Mouse (Mus musculus) heart, embryonic 12.5 days (tissue): ENCODE results near the gene Ccdc47. TPM values are rescaled to one million over a fixed set of nuclear protein-coding genes. Genes with fewer than 3 reads are reported as not detected.

ENCODE experiments used
- ATAC-seq: fragments of 200-750 bp; cut with Nextera tagmentation; 2 replicates; pipeline ENCODE4 v1.8.0; 2017; ENCODE audit warnings: moderate TSS enrichment, moderate library complexity; ENCODE audit not compliant: insufficient number of reproducible peaks, low FRiP score
- H3K27ac ChIP-seq: fragments of 300-500 bp; sonication (generic); 2 replicates; pipeline ENCODE4 v1.5.1; 2016; ENCODE audit warnings: mild to moderate bottlenecking, moderate library complexity; ENCODE audit not compliant: poor library complexity, severe bottlenecking
- H3K27me3 ChIP-seq: fragments of 300-500 bp; sonication (generic); replicated peaks from 2 replicates; pipeline ENCODE4 v1.6.1; 2016; ENCODE audit warnings: mild to moderate bottlenecking, moderate library complexity
- H3K36me3 ChIP-seq: fragments of 300-500 bp; sonication (generic); 2 replicates; pipeline ENCODE4 v1.6.1; 2016; ENCODE audit warnings: mild to moderate bottlenecking, moderate library complexity
- H3K4me1 ChIP-seq: fragments of 300-500 bp; sonication (generic); replicated peaks from 2 replicates; pipeline ENCODE4 v1.6.1; 2016; ENCODE audit warnings: mild to moderate bottlenecking
- H3K4me2 ChIP-seq: fragments of 300-500 bp; sonication (generic); 2 replicates; pipeline ENCODE4 v1.6.1; 2016; ENCODE audit warnings: mild to moderate bottlenecking, moderate library complexity
- H3K4me3 ChIP-seq: fragments of 300-500 bp; sonication (generic); 2 replicates; pipeline ENCODE4 v1.5.1; 2016; ENCODE audit warnings: mild to moderate bottlenecking
- H3K9ac ChIP-seq: fragments of 300-500 bp; sonication (generic); 2 replicates; pipeline ENCODE4 v1.6.1; 2016; ENCODE audit warnings: mild to moderate bottlenecking, moderate library complexity
- H3K9me3 ChIP-seq: fragments of 300-500 bp; sonication (generic); replicated peaks from 2 replicates; pipeline ENCODE4 v1.6.1; 2016; ENCODE audit warnings: mild to moderate bottlenecking, moderate library complexity
- WGBS: fragments of 180-500 bp; shearing (Covaris S2); methylation state at CpG from one replicate; pipeline ENCODE4 v1.1.7; 2016; 5-methylcytosine and 5-hydroxymethylcytosine counted together
- polyA plus RNA-seq: library from polyadenylated mRNA; unstranded; fragments of >200 nt; fragmentation: Nextera tagmentation; extraction: Ambion mirVana; gene quantifications from 2 replicates; pipeline ENCODE4 v1.2.1, GENCODE M21; 2016

Ccdc47 gene
- polyA plus RNA-seq, 1 experiment from 2014 or later, result 93.1 TPM

- no peak for ATAC-seq
- Histone ChIP-seq H3K9me3 (no peaks in the 10 kb centered on the region), H3K27ac (peak overlapping the region; percentile 41; the same call in 1 of the 2 replicates), H3K4me1 (peaks cover 14% of the 10 kb centered on the region), H3K4me2 (no peak overlapping the region), H3K4me3 (no peak overlapping the region), H3K27me3 (no peaks in the 10 kb centered on the region), H3K36me3 (peaks cover 28% of the 10 kb centered on the region), H3K9ac (no peak overlapping the region)
Measured at GRCm38 (mm10) chr11:106195341-106195740, 20.8 kb downstream of the Ccdc47 start.

GRCm38 (mm10) chr11:106194891-106195290 lies 21.3 kb downstream of the Ccdc47 start:
- no peaks in the 10 kb centered on the region for H3K27me3 ChIP-seq
- no peak overlapping the region for H3K4me2 ChIP-seq
- H3K27ac ChIP-seq, result peak overlapping the region; percentile 41
- H3K9ac ChIP-seq, result no peak overlapping the region
- peaks cover 25% of the 10 kb centered on the region for H3K36me3 ChIP-seq
- H3K4me3 ChIP-seq, result no peak overlapping the region
- H3K9me3 ChIP-seq, result no peaks in the 10 kb centered on the region
- 88% methylated on average over 7 of the region's 7 CpGs for WGBS
- no peak for ATAC-seq
- peaks cover 14% of the 10 kb centered on the region for H3K4me1 ChIP-seq

- Histone ChIP-seq H3K4me2 (peak overlapping the region; percentile 83), H3K9me3 (no peaks in the 10 kb centered on the region), H3K9ac (peak overlapping the region; percentile 90), H3K4me3 (peak overlapping the region; percentile 77), H3K4me1 (peaks cover 14% of the 10 kb centered on the region), H3K36me3 (peaks cover 22% of the 10 kb centered on the region), H3K27ac (peak overlapping the region; percentile 84), H3K27me3 (no peaks in the 10 kb centered on the region)
- 31% methylated on average over 3 of the region's 3 CpGs for WGBS
- no peak for ATAC-seq
Measured at GRCm38 (mm10) chr11:106194155-106194541, 22.0 kb downstream of the Ccdc47 start.

- Histone ChIP-seq H3K4me1 (peaks cover 14% of the 10 kb centered on the region), H3K36me3 (peaks cover 22% of the 10 kb centered on the region), H3K4me2 (peak overlapping the region; percentile 83), H3K9me3 (no peaks in the 10 kb centered on the region), H3K4me3 (peak overlapping the region; percentile 77), H3K9ac (peak overlapping the region; percentile 90), H3K27me3 (no peaks in the 10 kb centered on the region), H3K27ac (peak overlapping the region; percentile 84)
- peak; percentile 97 for ATAC-seq
- WGBS, result 0% methylated on average over 44 of the region's 44 CpGs
Measured at GRCm38 (mm10) chr11:106193371-106194154, 22.6 kb downstream of the Ccdc47 start.

GRCm38 (mm10) chr11:106192657-106193370 lies 23.3 kb downstream of the Ccdc47 start:
- no peaks in the 10 kb centered on the region for H3K9me3 ChIP-seq
- peaks cover 14% of the 10 kb centered on the region for H3K36me3 ChIP-seq
- H3K27me3 ChIP-seq, result no peaks in the 10 kb centered on the region
- H3K4me2 ChIP-seq, result peak overlapping the region; percentile 83
- peaks cover 14% of the 10 kb centered on the region for H3K4me1 ChIP-seq
- H3K9ac ChIP-seq, result peak overlapping the region; percentile 90
- peak overlapping the region; percentile 77 for H3K4me3 ChIP-seq
- ATAC-seq, result no peak
- H3K27ac ChIP-seq, result peak overlapping the region; percentile 84
- 10% methylated on average over 19 of the region's 19 CpGs for WGBS

GRCm38 (mm10) chr11:106192241-106192640 lies 23.9 kb downstream of the Ccdc47 start:
- WGBS, result 55% methylated on average over 5 of the region's 5 CpGs
- peaks cover 10% of the 10 kb centered on the region for H3K36me3 ChIP-seq
- no peak overlapping the region for H3K9ac ChIP-seq
- ATAC-seq, result no peak
- H3K9me3 ChIP-seq, result no peaks in the 10 kb centered on the region
- H3K4me3 ChIP-seq, result peak overlapping the region; percentile 77
- no peaks in the 10 kb centered on the region for H3K27me3 ChIP-seq
- H3K4me1 ChIP-seq, result peaks cover 14% of the 10 kb centered on the region
- H3K4me2 ChIP-seq, result peak overlapping the region; percentile 83
- no peak overlapping the region for H3K27ac ChIP-seq

- Histone ChIP-seq H3K27me3 (no peaks in the 10 kb centered on the region), H3K36me3 (peaks cover 5% of the 10 kb centered on the region), H3K4me2 (0 out of 2 replicates have a peak overlapping the region, but pooled peaks have one; percentile 83), H3K4me1 (peaks cover 14% of the 10 kb centered on the region), H3K4me3 (no peak overlapping the region), H3K9ac (no peak overlapping the region), H3K9me3 (no peaks in the 10 kb centered on the region), H3K27ac (no peak overlapping the region)
- no peak for ATAC-seq
- 92% methylated on average over 3 of the region's 3 CpGs for WGBS
Measured at GRCm38 (mm10) chr11:106191716-106192115, 24.4 kb downstream of the Ccdc47 start.

- no peaks in the 10 kb centered on the region for H3K9me3 ChIP-seq
- H3K4me2 ChIP-seq, result no peak overlapping the region
- no peak overlapping the region for H3K4me3 ChIP-seq
- peaks cover 3% of the 10 kb centered on the region for H3K4me1 ChIP-seq
- WGBS, result 88% methylated on average over 4 of the region's 4 CpGs
- H3K9ac ChIP-seq, result no peak overlapping the region
- ATAC-seq, result no peak
- H3K36me3 ChIP-seq, result peaks cover 16% of the 10 kb centered on the region
- no peaks in the 10 kb centered on the region for H3K27me3 ChIP-seq
- no peak overlapping the region for H3K27ac ChIP-seq
Measured at GRCm38 (mm10) chr11:106187326-106187725, 28.8 kb downstream of the Ccdc47 start.

- 91% methylated on average over 2 of the region's 2 CpGs for WGBS
- peaks cover 8% of the 10 kb centered on the region for H3K36me3 ChIP-seq
- H3K9ac ChIP-seq, result no peak overlapping the region
- H3K27me3 ChIP-seq, result no peaks in the 10 kb centered on the region
- no peak overlapping the region for H3K27ac ChIP-seq
- H3K4me2 ChIP-seq, result no peak overlapping the region
- no peak overlapping the region for H3K4me3 ChIP-seq
- H3K4me1 ChIP-seq, result 0 out of 2 replicates have a peak, but pooled peaks cover 4% of the 10 kb centered on the region
- no peak for ATAC-seq
- H3K9me3 ChIP-seq, result no peaks in the 10 kb centered on the region
Measured at GRCm38 (mm10) chr11:106180449-106180801, 35.7 kb downstream of the Ccdc47 start.

- Histone ChIP-seq H3K4me2 (no peak overlapping the region), H3K27me3 (no peaks in the 10 kb centered on the region), H3K9ac (no peak overlapping the region), H3K9me3 (no peaks in the 10 kb centered on the region), H3K36me3 (peaks cover 8% of the 10 kb centered on the region), H3K27ac (no peak overlapping the region), H3K4me1 (0 out of 2 replicates have a peak, but pooled peaks cover 4% of the 10 kb centered on the region), H3K4me3 (no peak overlapping the region)
- no peak for ATAC-seq
- 64% methylated on average over 7 of the region's 7 CpGs for WGBS
Measured at GRCm38 (mm10) chr11:106179711-106180448, 36.3 kb downstream of the Ccdc47 start.
